Mouse (Mus musculus) frontal cortex, postnatal 25 days (tissue): Measurements from ENCODE around the gene Wdr4.

Source experiments
- DNase-seq, 2 experiments: peaks; one replicate each; pipeline ENCODE4 v3.0.0; 2022; ENCODE audit warnings: low spot score in 2 of 2

The Wdr4 gene

DNA sequence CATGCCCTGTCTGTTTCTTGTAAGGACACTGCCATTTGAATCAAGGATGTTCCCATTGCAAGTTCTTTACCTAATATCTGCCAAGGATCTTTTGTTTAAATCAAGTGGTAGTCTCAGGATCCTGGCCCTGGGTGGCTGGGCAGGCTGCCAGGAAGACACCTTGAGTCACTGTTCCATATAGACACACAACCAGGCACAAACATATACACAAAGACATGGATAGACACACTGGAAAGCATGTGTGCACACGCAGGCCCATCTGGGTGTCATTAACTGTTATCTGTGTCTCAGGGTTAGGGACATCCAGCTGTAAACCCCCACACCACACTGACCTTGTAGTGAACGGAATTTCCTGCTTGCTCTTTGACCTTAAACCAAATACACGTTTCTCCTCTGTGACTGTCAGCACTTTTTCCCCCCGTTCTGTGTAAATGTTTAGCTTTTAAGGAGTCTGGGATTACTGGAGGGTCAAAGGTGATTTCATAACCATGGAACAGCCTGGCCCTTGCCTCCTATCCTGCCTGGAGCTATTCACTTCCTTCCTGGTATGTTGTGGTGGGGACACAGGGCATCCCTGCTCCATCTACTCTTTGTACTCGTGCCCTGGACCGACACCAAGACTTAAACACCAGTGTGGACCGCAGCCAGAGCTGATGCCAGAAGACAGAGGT is 74.6 kb downstream of the Wdr4 start:
- DNase-seq = no peak
